Mouse (Mus musculus) heart, embryonic 14.5 days (tissue): ENCODE measurements around the gene Phf20. TPM values are rescaled to one million over a fixed set of nuclear protein-coding genes. Genes with fewer than 3 reads are reported as not detected.

Experiments used
- ATAC-seq: fragments of 200-750 bp; cut with Nextera tagmentation; 2 replicates; pipeline ENCODE4 v1.8.0; 2017; ENCODE audit warnings: low read depth, moderate TSS enrichment; ENCODE audit not compliant: insufficient number of reproducible peaks, insufficient read depth, low FRiP score
- H3K27ac ChIP-seq, 2 experiments: fragments of 200-500 bp in 1 of 2; fragments of 300-500 bp in 1 of 2; sonication (generic) in 1 of 2; replicated peaks in 1 of 2; 2 replicates each; pipeline ENCODE4 v1.5.1; 2012 to 2014; ENCODE audit warnings: low read depth in 2 of 2, low read length in 2 of 2, control low read depth in 1 of 2, mild to moderate bottlenecking in 1 of 2, mixed read lengths in 1 of 2; ENCODE audit not compliant: control insufficient read depth in 1 of 2, insufficient read depth in 1 of 2
- H3K27me3 ChIP-seq: fragments of 300-500 bp; sonication (generic); 2 replicates; pipeline ENCODE4 v1.6.1; 2014; ENCODE audit warnings: mild to moderate bottlenecking, low read length, control low read depth; ENCODE audit not compliant: control insufficient read depth, insufficient read depth
- H3K36me3 ChIP-seq: fragments of 300-500 bp; sonication (generic); 2 replicates; pipeline ENCODE4 v1.6.1; 2014; ENCODE audit warnings: mild to moderate bottlenecking, control low read depth, low read length, mixed read lengths; ENCODE audit not compliant: control insufficient read depth, insufficient read depth
- H3K4me1 ChIP-seq, 2 experiments: fragments of 200-500 bp in 1 of 2; fragments of 300-500 bp in 1 of 2; sonication (generic) in 1 of 2; 2 replicates each; pipeline ENCODE4 v1.6.1; 2012 to 2014; ENCODE audit warnings: low read length in 2 of 2, control low read depth in 1 of 2, mixed read lengths in 1 of 2; ENCODE audit not compliant: control insufficient read depth in 2 of 2, insufficient read depth in 2 of 2
- H3K4me2 ChIP-seq: fragments of 300-500 bp; sonication (generic); 2 replicates; pipeline ENCODE4 v1.6.1; 2014; ENCODE audit warnings: mild to moderate bottlenecking, low read length
- H3K4me3 ChIP-seq, 2 experiments: fragments of 200-500 bp in 1 of 2; fragments of 300-500 bp in 1 of 2; sonication (generic) in 1 of 2; 2 replicates each; pipeline ENCODE4 v1.5.1; 2012 to 2014; ENCODE audit warnings: low read length in 2 of 2, mild to moderate bottlenecking in 2 of 2, control low read depth in 1 of 2, low read depth in 1 of 2, moderate library complexity in 1 of 2; ENCODE audit not compliant: control insufficient read depth in 1 of 2, insufficient read depth in 1 of 2
- H3K9ac ChIP-seq: fragments of 300-500 bp; sonication (generic); 2 replicates; pipeline ENCODE4 v1.6.1; 2014; ENCODE audit warnings: mild to moderate bottlenecking, low read length
- H3K9me3 ChIP-seq: fragments of 300-500 bp; sonication (generic); 2 replicates; pipeline ENCODE4 v1.6.1; 2016; ENCODE audit warnings: low read length, control low read depth; ENCODE audit not compliant: control insufficient read depth
- WGBS: fragments of 180-500 bp; shearing (Covaris S2); extraction: QIAGEN DNeasy Blood & Tissue Kit; methylation state at CpG from one replicate; pipeline ENCODE4 v1.1.7; 2014; 5-methylcytosine and 5-hydroxymethylcytosine counted together
- polyA plus RNA-seq: library from polyadenylated mRNA; unstranded; fragments of >200 nt; fragmentation: Nextera tagmentation; extraction: Ambion mirVana; gene quantifications from 2 replicates; pipeline ENCODE4 v1.2.1, GENCODE M21; 2014

Gene Phf20
- polyA plus RNA-seq, 1 experiment from 2014 or later: 44.6 TPM

DNA sequence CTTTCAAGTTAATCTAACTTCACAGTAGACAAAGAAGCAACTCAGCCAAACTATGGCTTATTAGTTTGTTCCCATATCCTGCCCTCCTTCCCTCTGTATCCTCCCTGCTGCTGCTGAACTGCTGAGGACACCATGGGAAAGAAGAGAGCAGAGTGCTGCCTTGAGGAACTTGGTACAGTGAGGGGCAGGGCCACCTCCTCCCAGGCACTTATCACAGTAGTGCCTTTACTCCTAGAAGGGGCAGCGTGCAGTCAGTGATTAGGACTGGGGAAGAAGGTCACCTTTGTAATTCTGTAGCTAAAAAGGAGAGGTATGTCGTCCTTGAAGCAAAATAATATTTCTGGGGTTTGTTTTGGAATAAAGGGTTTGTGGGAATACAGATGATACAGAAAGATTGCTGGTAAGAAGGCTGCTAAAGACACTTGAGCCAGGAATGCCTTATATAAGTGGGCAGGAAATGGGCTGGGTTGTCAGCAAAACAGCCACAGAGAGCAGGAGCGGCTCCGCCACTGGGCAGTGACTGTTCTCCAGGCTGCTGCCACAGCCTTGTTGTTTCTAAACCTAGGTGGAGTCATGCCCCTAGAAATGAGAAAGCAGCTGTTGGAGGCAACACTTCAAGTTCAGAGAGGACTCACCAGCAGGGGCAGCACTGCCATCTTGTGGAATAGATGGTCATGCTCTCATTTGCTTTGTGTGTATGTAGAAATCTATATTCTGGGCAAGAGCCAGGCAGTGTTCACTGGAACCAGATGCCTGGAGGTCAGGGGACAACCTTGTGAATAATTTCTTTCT is 82.2 kb downstream of the Phf20 start:
- Histone ChIP-seq H3K36me3 (peaks cover 37% of the 10 kb centered on the region), H3K9me3 (no peaks in the 10 kb centered on the region), H3K4me2 (0 out of 2 replicates have a peak overlapping the region, but pooled peaks have one; percentile 11), H3K4me1 (peaks cover 5% of the 10 kb centered on the region in 2 experiments; a peak in 3 of 4 replicates), H3K9ac (peak overlapping the region; percentile 38; the same call in 1 of the 2 replicates), H3K4me3 (no peak overlapping the region), H3K27ac (peak overlapping the region; percentile 48 to 71; a peak in 3 of 4 replicates), H3K27me3 (no peaks in the 10 kb centered on the region)
- ATAC-seq: 0 out of 2 replicates have a peak, but pooled peaks have one; percentile 41
- 9% methylated on average over 4 of the region's 4 CpGs for WGBS

DNA sequence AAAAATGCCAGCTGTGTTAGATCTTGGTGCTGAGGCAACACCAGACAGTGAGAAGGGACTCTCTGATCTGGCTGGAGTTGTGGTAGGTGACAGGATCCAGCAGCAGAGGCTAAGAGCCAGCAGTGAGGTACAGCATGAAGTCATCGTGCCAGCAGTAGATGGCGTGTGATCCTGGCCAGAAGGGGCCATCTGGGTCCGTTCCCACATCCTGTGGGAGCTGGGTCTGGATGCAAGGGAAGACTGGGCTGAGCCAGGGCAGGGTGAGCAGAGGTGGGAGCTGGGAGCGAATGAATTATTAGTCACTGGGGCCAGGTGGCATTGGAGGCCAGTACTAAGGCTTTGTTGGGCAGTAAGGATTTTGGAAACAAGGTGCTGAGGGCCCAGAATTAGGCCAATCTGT is 85.0 kb downstream of the Phf20 start:
- H3K36me3 ChIP-seq: peaks cover 35% of the 10 kb centered on the region
- no peak overlapping the region for H3K4me3 ChIP-seq
- H3K4me2 ChIP-seq: no peak overlapping the region
- 44% methylated on average over 4 of the region's 4 CpGs for WGBS
- H3K9me3 ChIP-seq: no peaks in the 10 kb centered on the region
- no peaks in the 10 kb centered on the region for H3K27me3 ChIP-seq
- H3K27ac ChIP-seq: no peak overlapping the region
- peak; percentile 57; the same call in 1 of the 2 replicates for ATAC-seq
- no peak overlapping the region for H3K9ac ChIP-seq
- peaks cover 5% of the 10 kb centered on the region in 2 experiments; a peak in 3 of 4 replicates for H3K4me1 ChIP-seq

DNA sequence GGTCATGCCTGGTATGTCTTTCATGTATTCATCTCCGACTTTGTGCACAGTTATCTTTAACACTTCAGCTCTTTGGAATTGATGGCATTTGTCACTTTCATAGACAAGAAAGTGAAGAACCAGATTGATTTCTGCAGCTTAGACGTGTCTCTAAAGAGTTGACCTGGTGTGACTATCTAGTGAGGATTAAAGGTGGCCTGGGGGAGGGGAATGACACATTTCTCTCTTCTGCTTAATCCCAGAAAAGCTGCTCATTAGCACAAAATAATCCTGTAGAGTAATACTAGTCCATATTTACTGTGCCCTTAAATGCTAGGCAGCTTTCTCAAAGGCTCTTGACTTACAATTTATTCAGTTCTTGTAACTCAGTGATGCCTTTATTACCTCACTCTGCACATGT is 88.9 kb downstream of the Phf20 start:
- no peaks in the 10 kb centered on the region for H3K27me3 ChIP-seq
- no peak overlapping the region for H3K4me2 ChIP-seq
- no peaks in the 10 kb centered on the region for H3K9me3 ChIP-seq
- no peak overlapping the region for H3K4me3 ChIP-seq
- no peak overlapping the region for H3K27ac ChIP-seq
- H3K4me1 ChIP-seq: peaks cover 6 to 8% of the 10 kb centered on the region in 2 experiments; a peak in 3 of 4 replicates
- 45% methylated on average over 2 of the region's 2 CpGs for WGBS
- ATAC-seq: no peak
- peaks cover 48% of the 10 kb centered on the region for H3K36me3 ChIP-seq
- no peak overlapping the region for H3K9ac ChIP-seq

DNA sequence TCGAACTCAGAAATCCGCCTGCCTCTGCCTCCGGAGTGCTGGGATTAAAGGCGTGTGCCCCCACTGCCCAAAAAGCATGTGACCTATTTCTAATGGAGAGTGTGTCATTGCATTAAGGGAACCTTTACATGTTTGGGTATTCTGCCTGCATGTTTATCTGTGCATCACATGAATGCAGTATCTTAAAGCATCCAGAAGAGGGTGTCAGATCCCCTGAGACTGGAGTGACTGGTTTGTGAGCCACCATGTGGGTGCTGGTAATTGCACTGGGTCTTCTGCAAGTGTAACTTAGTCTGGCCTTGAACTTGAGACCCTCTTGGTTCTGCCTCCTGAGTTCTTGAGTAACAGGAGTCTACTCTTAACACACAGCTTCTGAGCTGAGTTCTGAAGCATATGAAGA is 90.5 kb downstream of the Phf20 start:
- Histone ChIP-seq H3K27me3 (no peaks in the 10 kb centered on the region), H3K9me3 (no peaks in the 10 kb centered on the region), H3K4me3 (no peak overlapping the region), H3K36me3 (peaks cover 52% of the 10 kb centered on the region), H3K27ac (no peak overlapping the region), H3K9ac (no peak overlapping the region), H3K4me1 (peaks cover 3 to 8% of the 10 kb centered on the region in 2 experiments), H3K4me2 (no peak overlapping the region)
- 95% methylated on average over 4 of the region's 4 CpGs for WGBS
- no peak for ATAC-seq

DNA sequence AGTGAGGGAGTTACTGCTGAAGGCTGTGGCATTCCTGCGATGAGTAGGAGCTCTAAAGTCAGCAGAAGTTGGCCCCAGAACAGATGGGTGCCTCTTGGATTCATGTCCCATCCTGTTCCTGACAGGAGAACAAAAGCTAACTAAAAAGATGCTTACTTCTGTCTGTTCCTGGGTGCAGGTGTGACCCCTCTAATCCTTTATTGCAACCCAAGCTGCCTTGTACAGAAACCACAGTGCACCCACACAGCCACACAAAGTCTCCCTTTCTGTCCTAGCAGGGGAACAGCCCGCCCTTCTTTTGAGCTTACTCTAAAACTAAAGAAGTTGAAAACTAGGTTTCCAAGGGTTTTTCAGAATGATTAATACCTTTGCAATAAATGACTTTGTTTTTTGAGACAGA is 92.0 kb downstream of the Phf20 start:
- no peak for ATAC-seq
- Histone ChIP-seq H3K4me2 (no peak overlapping the region), H3K36me3 (peaks cover 51% of the 10 kb centered on the region), H3K4me1 (peaks cover 3 to 8% of the 10 kb centered on the region in 2 experiments), H3K27ac (no peak overlapping the region), H3K4me3 (no peak overlapping the region), H3K9ac (no peak overlapping the region), H3K9me3 (no peaks in the 10 kb centered on the region), H3K27me3 (no peaks in the 10 kb centered on the region)
- 85% methylated on average over 2 of the region's 2 CpGs for WGBS

DNA sequence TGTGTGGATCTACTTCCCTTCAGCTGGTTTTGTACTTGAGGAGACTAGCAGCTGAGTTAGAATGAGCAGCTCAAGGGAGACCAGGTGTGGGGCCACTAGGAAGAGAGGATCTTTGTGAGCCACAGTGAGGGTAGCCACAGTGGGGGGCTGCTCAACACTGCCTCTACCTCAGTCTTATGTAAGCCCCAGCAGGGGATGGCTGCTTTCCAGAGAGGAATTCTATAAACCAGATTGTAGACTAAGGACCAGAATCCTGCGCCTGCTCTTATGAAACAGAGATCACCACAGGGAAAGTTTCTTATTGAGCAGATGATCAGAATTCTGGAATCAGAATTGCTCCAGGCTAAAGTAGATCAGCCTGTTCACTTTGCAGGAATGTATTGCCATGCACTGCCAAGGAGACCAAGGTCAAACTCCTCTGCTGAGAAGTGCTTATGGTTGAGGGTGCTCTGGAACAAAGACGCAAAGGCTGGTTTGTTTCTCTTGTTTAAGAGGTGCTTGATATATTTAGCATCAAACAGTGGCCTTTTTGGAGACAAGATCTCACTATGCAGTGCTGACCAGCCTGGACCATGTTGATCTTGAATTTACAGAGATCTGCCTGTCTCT is 93.4 kb downstream of the Phf20 start:
- H3K27ac ChIP-seq: peak overlapping the region; percentile 68 to 73

GRCm38 (mm10) chr2:156291998-156292397 is 95.7 kb downstream of the Phf20 start:
- 73% methylated on average over 1 of the region's 1 CpGs for WGBS
- H3K4me1 ChIP-seq: peaks cover 3 to 8% of the 10 kb centered on the region in 2 experiments
- no peak overlapping the region for H3K4me2 ChIP-seq
- H3K36me3 ChIP-seq: peaks cover 71% of the 10 kb centered on the region
- no peak overlapping the region for H3K27ac ChIP-seq
- no peak overlapping the region for H3K9ac ChIP-seq
- ATAC-seq: no peak
- H3K4me3 ChIP-seq: no peak overlapping the region
- H3K27me3 ChIP-seq: no peaks in the 10 kb centered on the region
- no peaks in the 10 kb centered on the region for H3K9me3 ChIP-seq

More for the DNA sequence above, 93.4 kb downstream of the Phf20 start:
- no peak for ATAC-seq
- H3K27me3 ChIP-seq: no peaks in the 10 kb centered on the region
- no peak overlapping the region for H3K9ac ChIP-seq
- H3K36me3 ChIP-seq: peaks cover 66% of the 10 kb centered on the region
- no peak overlapping the region for H3K4me3 ChIP-seq
- H3K4me2 ChIP-seq: no peak overlapping the region
- WGBS: 44% methylated on average over 2 of the region's 2 CpGs
- H3K9me3 ChIP-seq: no peaks in the 10 kb centered on the region
- H3K4me1 ChIP-seq: peaks cover 3 to 8% of the 10 kb centered on the region in 2 experiments
